Mouse (Mus musculus) left cerebral cortex, postnatal 25 days (tissue): ENCODE results near the gene Usp37. TPM values are rescaled to one million over a fixed set of nuclear protein-coding genes. Genes with fewer than 3 reads are reported as not detected.

Experiments
- DNase-seq, 2 experiments: peaks; one replicate each; pipeline ENCODE4 v3.0.0; 2022; ENCODE audit warnings: low spot score in 2 of 2, mixed read lengths in 1 of 2
- intact Hi-C: fragments of 180-260 bp; cut with DNase I; formaldehyde crosslinking; loops from one replicate; pipeline ENCODE4 v1.15.1; 2025
- microRNA-seq, 2 experiments: library from miRNA; unstranded; fragments of <30 nt; microRNA quantifications; one replicate each; pipeline ENCODE4 v1.2.0; 2022
- total RNA-seq, 2 experiments: library from RNA; stranded (reverse); gene quantifications; 2 replicates each; pipeline ENCODE4 v1.2.3; 2021

The Usp37 gene
- total RNA-seq, 2 experiments from 2014 or later: 23.2 to 27.0 TPM

GRCm38 (mm10) chr1:74389831-74390286 lies 154.2 kb downstream of the Usp37 start:
- no peak for DNase-seq
- intact Hi-C loops: loop anchor here (2.0 to 5.0 kb wide), 2 partner anchors 27 to 153 kb away; partner anchors contain the start of genes Arpc2 and Catip

- DNase-seq: no peak
- intact Hi-C loops: no loop called here
Observed at GRCm38 (mm10) chr1:74388398-74388920, 155.6 kb downstream of the Usp37 start.

- intact Hi-C loops: loop anchor here (2.0 kb wide), 1 partner anchor 75 kb away; no protein-coding TSS in a partner anchor
- DNase-seq: no peak
Observed at GRCm38 (mm10) chr1:74387386-74387988, 156.6 kb downstream of the Usp37 start.

- intact Hi-C loops: loop anchor here (2.0 kb wide), 1 partner anchor 74 kb away; no protein-coding TSS in a partner anchor
- peak; percentile 94 for DNase-seq
Observed at GRCm38 (mm10) chr1:74386714-74387385, 157.2 kb downstream of the Usp37 start.

GRCm38 (mm10) chr1:74386363-74386713 lies 157.7 kb downstream of the Usp37 start:
- no peak for DNase-seq
- intact Hi-C loops: loop anchor here (2.0 kb wide), 1 partner anchor 74 kb away; no protein-coding TSS in a partner anchor

GRCm38 (mm10) chr1:74385531-74385930 lies 158.6 kb downstream of the Usp37 start:
- no peak for DNase-seq
- intact Hi-C loops: no loop called here

Small RNAs within 50 kb of the gene (microRNA-seq; reads per million reads assigned to microRNA genes)
- gene Gm25035 (0 reads per million in 2 experiments), gene Mir26b (4,354 to 6,053 reads per million in 2 experiments)

Other genes with a start within 250 kb of the Usp37 start
- 10 to 100 TPM; 21.8 to 22.9 TPM for gene Tmbim1, start 238.7 kb downstream of the Usp37 start, total RNA-seq
- gene Catip, start 182.2 kb downstream of the Usp37 start, total RNA-seq: under 1 TPM; 0.55 to 0.80 TPM
- 1 to 10 TPM; 3.3 to 4.1 TPM for gene Slc11a1, start 169.1 kb downstream of the Usp37 start, total RNA-seq
- 10 to 100 TPM; 22.5 to 27.1 TPM for gene Ctdsp1, start 152.8 kb downstream of the Usp37 start, total RNA-seq
- gene Vil1, start 134.9 kb downstream of the Usp37 start, total RNA-seq: under 1 TPM; 0.39 to 0.96 TPM
- 10 to 100 TPM; 27.5 to 30.4 TPM for gene Cnot9, start 38.2 kb downstream of the Usp37 start, total RNA-seq
- 10 to 100 TPM; 11.3 to 13.3 TPM for gene Plcd4, start 1.4 kb downstream of the Usp37 start, total RNA-seq
- gene Zfp142, start 44.0 kb upstream of the Usp37 start, total RNA-seq: 10 to 100 TPM; 27.5 to 29.7 TPM
- 10 to 100 TPM; 24.3 to 26.8 TPM for gene Bcs1l, start 44.0 kb upstream of the Usp37 start, total RNA-seq
- gene Rnf25, start 57.1 kb upstream of the Usp37 start, total RNA-seq: 10 to 100 TPM; 54.9 to 65.2 TPM
- gene Stk36, start 57.2 kb upstream of the Usp37 start, total RNA-seq: 1 to 10 TPM; 3.8 to 4.3 TPM
- gene Ttll4, start 117.5 kb upstream of the Usp37 start, total RNA-seq: 10 to 100 TPM; 20.2 to 20.5 TPM
- 1 to 10 TPM; 2.6 to 2.9 TPM for gene Cyp27a1, start 169.3 kb upstream of the Usp37 start, total RNA-seq
- gene Prkag3, start 204.9 kb upstream of the Usp37 start, total RNA-seq: not detected
- gene Wnt6, start 227.6 kb upstream of the Usp37 start, total RNA-seq: 1 to 10 TPM; 2.2 to 3.5 TPM
- gene Wnt10a, start 247.2 kb upstream of the Usp37 start, total RNA-seq: 1 to 10 TPM; 6.6 to 9.4 TPM